Mouse (Mus musculus): ENCODE measurements around the gene Rnase2b. TPM values are rescaled to one million over a fixed set of nuclear protein-coding genes. Genes with fewer than 3 reads are reported as not detected.
"Not testable (repeated sequence)": the region's sequence is repeated elsewhere in the genome, so short reads cannot be mapped to it uniquely, and the experiment has no call there.

The Rnase2b gene
- polyA plus RNA-seq, 1 experiment, result not detected

GRCm38 (mm10) chr14:51152249-51152870 is 9.7 kb upstream of the Rnase2b start:
- no peak overlapping the region for H3ac ChIP-seq (ENCODE audit: control insufficient read depth, insufficient read length, low read depth)
- H3K79me2 ChIP-seq (ENCODE audit: control insufficient read depth, insufficient read depth), result no peaks in the 10 kb centered on the region
- H3K4me3 ChIP-seq (ENCODE audit: insufficient read depth, poor library complexity, severe bottlenecking), result no peak overlapping the region
- H3K79me3 ChIP-seq (ENCODE audit: low read depth), result no peaks in the 10 kb centered on the region
- no peaks in the 10 kb centered on the region for H3K27me3 ChIP-seq (ENCODE audit: control insufficient read depth, insufficient read depth, insufficient read length)
- TF ChIP-seq MYOD1 (IDR thresholded peaks at IDR 0.05; ENCODE audit: control insufficient read depth, insufficient read length, low read depth) (no peak), MYOG (IDR thresholded peaks at IDR 0.05; ENCODE audit: control insufficient read depth, extremely low read depth, insufficient read length) (no peak), FOSL1 (IDR thresholded peaks at IDR 0.05; ENCODE audit: insufficient read depth, low read length, poor library complexity, severe bottlenecking) (no peak), CTCF (IDR thresholded peaks at IDR 0.05; ENCODE audit: control insufficient read depth, insufficient read depth, insufficient read length) (no peak), USF1 (IDR thresholded peaks at IDR 0.05; ENCODE audit: low read depth) (no peak), CEBPB (IDR thresholded peaks at IDR 0.05; ENCODE audit: low read depth) (no peak), MAX (IDR thresholded peaks at IDR 0.05) (no peak)
- no peaks in the 10 kb centered on the region for H3K36me3 ChIP-seq (ENCODE audit: control insufficient read depth, insufficient read depth)

- Histone ChIP-seq H3K27me3 (ENCODE audit: control insufficient read depth, insufficient read depth, insufficient read length) (no peaks in the 10 kb centered on the region), H3ac (ENCODE audit: control insufficient read depth, insufficient read length, low read depth) (no peak overlapping the region), H3K36me3 (ENCODE audit: control insufficient read depth, insufficient read depth) (no peaks in the 10 kb centered on the region), H3K4me3 (ENCODE audit: insufficient read depth, poor library complexity, severe bottlenecking) (no peak overlapping the region), H3K79me2 (ENCODE audit: control insufficient read depth, insufficient read depth) (no peaks in the 10 kb centered on the region), H3K79me3 (ENCODE audit: low read depth) (no peaks in the 10 kb centered on the region)
- TF ChIP-seq MAX (IDR thresholded peaks at IDR 0.05) (no peak), USF1 (IDR thresholded peaks at IDR 0.05; ENCODE audit: low read depth) (no peak), MYOD1 (IDR thresholded peaks at IDR 0.05; ENCODE audit: control insufficient read depth, insufficient read length, low read depth) (no peak), MYOG (IDR thresholded peaks at IDR 0.05; ENCODE audit: control insufficient read depth, extremely low read depth, insufficient read length) (no peak), CEBPB (IDR thresholded peaks at IDR 0.05; ENCODE audit: low read depth) (no peak), CTCF (IDR thresholded peaks at IDR 0.05; ENCODE audit: control insufficient read depth, insufficient read depth, insufficient read length) (no peak), FOSL1 (IDR thresholded peaks at IDR 0.05; ENCODE audit: insufficient read depth, low read length, poor library complexity, severe bottlenecking) (no peak)
Observed at GRCm38 (mm10) chr14:51156056-51156735, 5.9 kb upstream of the Rnase2b start.

GRCm38 (mm10) chr14:51156736-51157068 is 5.4 kb upstream of the Rnase2b start:
- H3K36me3 ChIP-seq (ENCODE audit: control insufficient read depth, insufficient read depth), result no peaks in the 10 kb centered on the region
- no peaks in the 10 kb centered on the region for H3K79me3 ChIP-seq (ENCODE audit: low read depth)
- H3K79me2 ChIP-seq (ENCODE audit: control insufficient read depth, insufficient read depth), result no peaks in the 10 kb centered on the region
- H3ac ChIP-seq (ENCODE audit: control insufficient read depth, insufficient read length, low read depth), result no peak overlapping the region
- TF ChIP-seq MYOD1 (IDR thresholded peaks at IDR 0.05; ENCODE audit: control insufficient read depth, insufficient read length, low read depth), result no peak
- TF ChIP-seq CTCF (IDR thresholded peaks at IDR 0.05; ENCODE audit: control insufficient read depth, insufficient read depth, insufficient read length), result no peak
- no peak for TF ChIP-seq USF1 (IDR thresholded peaks at IDR 0.05; ENCODE audit: low read depth)
- TF ChIP-seq FOSL1 (IDR thresholded peaks at IDR 0.05; ENCODE audit: insufficient read depth, low read length, poor library complexity, severe bottlenecking), result no peak
- TF ChIP-seq CEBPB (IDR thresholded peaks at IDR 0.05; ENCODE audit: low read depth), result no peak
- no peak for TF ChIP-seq MAX (IDR thresholded peaks at IDR 0.05)
- no peak for TF ChIP-seq MYOG (IDR thresholded peaks at IDR 0.05; ENCODE audit: control insufficient read depth, extremely low read depth, insufficient read length)
- no peaks in the 10 kb centered on the region for H3K27me3 ChIP-seq (ENCODE audit: control insufficient read depth, insufficient read depth, insufficient read length)
- no peak overlapping the region for H3K4me3 ChIP-seq (ENCODE audit: insufficient read depth, poor library complexity, severe bottlenecking)

GRCm38 (mm10) chr14:51157072-51157471 is 5.0 kb upstream of the Rnase2b start:
- Histone ChIP-seq H3K4me3 (ENCODE audit: insufficient read depth, poor library complexity, severe bottlenecking) (no peak overlapping the region), H3K79me3 (ENCODE audit: low read depth) (no peaks in the 10 kb centered on the region), H3K79me2 (ENCODE audit: control insufficient read depth, insufficient read depth) (no peaks in the 10 kb centered on the region), H3K36me3 (ENCODE audit: control insufficient read depth, insufficient read depth) (no peaks in the 10 kb centered on the region), H3K27me3 (ENCODE audit: control insufficient read depth, insufficient read depth, insufficient read length) (no peaks in the 10 kb centered on the region), H3ac (ENCODE audit: control insufficient read depth, insufficient read length, low read depth) (no peak overlapping the region)
- TF ChIP-seq MAX (IDR thresholded peaks at IDR 0.05) (no peak), CTCF (IDR thresholded peaks at IDR 0.05; ENCODE audit: control insufficient read depth, insufficient read depth, insufficient read length) (no peak), CEBPB (IDR thresholded peaks at IDR 0.05; ENCODE audit: low read depth) (no peak), USF1 (IDR thresholded peaks at IDR 0.05; ENCODE audit: low read depth) (no peak), MYOG (IDR thresholded peaks at IDR 0.05; ENCODE audit: control insufficient read depth, extremely low read depth, insufficient read length) (no peak), FOSL1 (IDR thresholded peaks at IDR 0.05; ENCODE audit: insufficient read depth, low read length, poor library complexity, severe bottlenecking) (no peak), MYOD1 (IDR thresholded peaks at IDR 0.05; ENCODE audit: control insufficient read depth, insufficient read length, low read depth) (no peak)

GRCm38 (mm10) chr14:51163323-51163722 is 1.3 kb downstream of the Rnase2b start:
- not testable (repeated sequence) for H3ac ChIP-seq (ENCODE audit: control insufficient read depth, insufficient read length, low read depth); H3K79me2 ChIP-seq (ENCODE audit: control insufficient read depth, insufficient read depth); H3K4me3 ChIP-seq (ENCODE audit: insufficient read depth, poor library complexity, severe bottlenecking); H3K36me3 ChIP-seq (ENCODE audit: control insufficient read depth, insufficient read depth); H3K79me3 ChIP-seq (ENCODE audit: low read depth); H3K27me3 ChIP-seq (ENCODE audit: control insufficient read depth, insufficient read depth, insufficient read length)

GRCm38 (mm10) chr14:51165435-51165834 is 3.4 kb downstream of the Rnase2b start:
- TF ChIP-seq CTCF (IDR thresholded peaks at IDR 0.05; ENCODE audit: control insufficient read depth, insufficient read depth, insufficient read length), result no peak
- TF ChIP-seq USF1 (IDR thresholded peaks at IDR 0.05; ENCODE audit: low read depth), result no peak
- TF ChIP-seq MYOD1 (IDR thresholded peaks at IDR 0.05; ENCODE audit: control insufficient read depth, insufficient read length, low read depth), result no peak
- TF ChIP-seq FOSL1 (IDR thresholded peaks at IDR 0.05; ENCODE audit: insufficient read depth, low read length, poor library complexity, severe bottlenecking), result no peak
- TF ChIP-seq MYOG (IDR thresholded peaks at IDR 0.05; ENCODE audit: control insufficient read depth, extremely low read depth, insufficient read length), result no peak
- no peak for TF ChIP-seq CEBPB (IDR thresholded peaks at IDR 0.05; ENCODE audit: low read depth)
- no peak for TF ChIP-seq MAX (IDR thresholded peaks at IDR 0.05)
- Histone ChIP-seq H3K27me3 (ENCODE audit: control insufficient read depth, insufficient read depth, insufficient read length) (no peaks in the 10 kb centered on the region), H3K4me3 (ENCODE audit: insufficient read depth, poor library complexity, severe bottlenecking) (no peak overlapping the region), H3ac (ENCODE audit: control insufficient read depth, insufficient read length, low read depth) (no peak overlapping the region), H3K36me3 (ENCODE audit: control insufficient read depth, insufficient read depth) (no peaks in the 10 kb centered on the region), H3K79me3 (ENCODE audit: low read depth) (no peaks in the 10 kb centered on the region), H3K79me2 (ENCODE audit: control insufficient read depth, insufficient read depth) (no peaks in the 10 kb centered on the region)
